Mouse (Mus musculus) stomach, postnatal 0 days (tissue): ENCODE measurements around the gene Dgki.

ENCODE experiments used
- CTCF ChIP-seq: IDR thresholded peaks from 2 replicates; pipeline ENCODE4 v1.5.1; 2016; ENCODE audit warnings: antibody characterized with exemption, low read depth, mild to moderate bottlenecking, moderate library complexity
- EP300 ChIP-seq: optimal IDR thresholded peaks from 2 replicates; pipeline ENCODE3; 2016; ENCODE audit warnings: antibody characterized with exemption

GRCm38 (mm10) chr6:37297744-37298482, 2.1 kb downstream of the Dgki start:
- TF ChIP-seq CTCF, result no peak
- no peak for TF ChIP-seq EP300
